ENCODE assay signal across 16 mouse cellular contexts in the genomic region with DNA sequence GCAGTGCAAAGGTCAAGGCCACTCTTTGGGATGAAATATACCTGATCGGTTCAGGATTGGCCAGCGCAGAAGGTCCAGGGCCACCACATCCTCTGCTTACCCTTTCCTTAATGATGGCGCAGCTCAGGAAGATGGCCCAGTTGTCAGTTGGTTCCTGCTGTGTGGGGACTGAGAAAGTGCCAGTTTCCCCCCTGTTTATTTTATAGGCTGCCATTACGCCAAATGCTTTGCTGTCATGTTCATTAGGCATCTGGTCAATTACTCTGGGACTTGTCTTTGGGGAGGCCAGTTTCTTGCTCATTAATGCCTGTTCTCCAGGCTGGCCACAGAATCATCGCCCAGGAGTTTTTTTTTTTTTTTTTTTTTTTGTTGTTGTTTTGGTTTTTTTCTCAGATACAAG.
"Had no signal": no experiment of that assay in that cellular context is flagged by ENCODE, and none has a peak within 500 bp of the region (broad histone marks: within the 10 kb centered on the region; RNA-seq: fewer than 3 reads in every experiment).

No protein-coding gene starts in this region.

- H3K27me3 ChIP-seq: limb, embryonic 15.5 days; liver, embryonic 12.5 days; neural tube, embryonic 15.5 days had no signal

- H3K4me1 ChIP-seq: limb, embryonic 15.5 days; liver, embryonic 12.5 days had no signal

- ATAC-seq: liver, embryonic 12.5 days had no signal

- H3K4me3 ChIP-seq: layer of hippocampus, adult 2 months; limb, embryonic 15.5 days; liver, embryonic 12.5 days; myocyte; neural tube, embryonic 15.5 days had no signal

- H3K4me2 ChIP-seq: limb, embryonic 15.5 days; liver, embryonic 12.5 days; lung, embryonic 14.5 days; midbrain, embryonic 11.5 days; neural tube, embryonic 15.5 days had no signal

- H3K9ac ChIP-seq: limb, embryonic 15.5 days; liver, embryonic 12.5 days; lung, embryonic 14.5 days; neural tube, embryonic 15.5 days had no signal

- H3K36me3 ChIP-seq: limb, embryonic 15.5 days; liver, embryonic 12.5 days; neural tube, embryonic 15.5 days had no signal

- H3K9me3 ChIP-seq: limb, embryonic 15.5 days; liver, embryonic 12.5 days; neural tube, embryonic 15.5 days had no signal

- DNase-seq: kidney, adult 11 months; kidney, adult 9 months; kidney, postnatal 10 days; kidney, postnatal 4 days; lung, embryonic 14.5 days; lung, postnatal 10 days; lung, postnatal 4 days; right cerebral cortex, postnatal 4 days; spleen, adult 18-20 months; thymus, postnatal 4 days had no signal

- H3K27ac ChIP-seq: layer of hippocampus, adult 2 months; limb, embryonic 15.5 days; liver, embryonic 12.5 days; neural tube, embryonic 15.5 days had no signal
